Mouse (Mus musculus): Measurements from ENCODE around the gene Ngfr. TPM values are rescaled to one million over a fixed set of nuclear protein-coding genes. Genes with fewer than 3 reads are reported as not detected.

Gene Ngfr
- total RNA-seq, 2 experiments from 2014 or later: 1.1 to 1.7 TPM

- DNase-seq (ENCODE audit: low spot score in 2 of 2): peak; percentile 80 to 81
These were observed 66.0 kb downstream of the Ngfr start for GRCm38 (mm10) chr11:95521563-95521962.

- DNase-seq (ENCODE audit: low spot score in 2 of 2): peak; percentile 89 to 91
These were observed 67.0 kb downstream of the Ngfr start for GRCm38 (mm10) chr11:95520456-95521072.

GRCm38 (mm10) chr11:95519996-95520395 lies 67.5 kb downstream of the Ngfr start:
- DNase-seq (ENCODE audit: low spot score in 2 of 2): no peak

GRCm38 (mm10) chr11:95519299-95519698 lies 68.2 kb downstream of the Ngfr start:
- no peak for DNase-seq (ENCODE audit: low spot score in 2 of 2)

Other genes with a start within 250 kb of the Ngfr start
- gene Slc35b1, start 203.0 kb downstream of the Ngfr start, total RNA-seq (2021): 10 to 100 TPM; 56.8 to 60.3 TPM
- gene Spop, start 173.7 kb downstream of the Ngfr start, total RNA-seq (2021): 100 to 1,000 TPM; 174 to 182 TPM
- 10 to 100 TPM; 23.4 to 32.6 TPM for gene Nxph3, start 73.2 kb downstream of the Ngfr start, total RNA-seq (2021)
- 100 to 1,000 TPM in 1 of 2 experiments, 10 to 100 TPM in 1; 87.4 to 103 TPM for gene Phb, start 79.2 kb upstream of the Ngfr start, total RNA-seq (2021)
- gene Zfp652, start 124.9 kb upstream of the Ngfr start, total RNA-seq (2021): 10 to 100 TPM; 37.8 to 41.1 TPM
- 1 to 10 TPM; 1.2 to 1.3 TPM for gene B130006D01Rik, start 135.9 kb upstream of the Ngfr start, total RNA-seq (2021)
- 10 to 100 TPM; 65.2 to 87.4 TPM for gene Phospho1, start 236.8 kb upstream of the Ngfr start, total RNA-seq (2021)
- 1 to 10 TPM; 2.8 to 4.5 TPM for gene Gngt2, start 249.5 kb upstream of the Ngfr start, total RNA-seq (2021)

Measured in left cerebral cortex, adult 18-20 months (tissue).